Mouse (Mus musculus): ENCODE data around the gene Nat8f5.
"Not testable (repeated sequence)": the region's sequence is repeated elsewhere in the genome, so short reads cannot be mapped to it uniquely, and the experiment has no call there.

The Nat8f5 gene

DNA sequence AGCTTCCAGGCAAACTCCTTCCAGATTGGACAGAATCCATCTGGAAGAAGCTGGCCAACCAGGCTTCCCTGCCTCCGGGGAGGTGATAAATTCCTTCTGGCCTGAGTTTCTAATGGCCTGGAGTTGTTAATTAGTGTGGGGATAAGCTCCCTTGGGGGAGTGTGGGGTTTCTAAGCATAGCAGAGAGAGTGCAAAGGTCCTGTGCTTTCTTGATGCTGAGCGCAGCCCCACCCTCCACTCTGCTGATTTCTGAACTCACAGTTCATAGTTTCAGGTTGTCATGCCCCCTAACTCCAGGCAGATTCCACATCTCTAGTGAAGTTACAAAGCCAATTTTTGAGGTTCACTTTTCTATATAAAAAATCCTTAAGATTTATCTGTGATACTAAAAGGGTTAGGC lies 14.3 kb upstream of the Nat8f5 start:
- DNase-seq = not testable (repeated sequence)

DNA sequence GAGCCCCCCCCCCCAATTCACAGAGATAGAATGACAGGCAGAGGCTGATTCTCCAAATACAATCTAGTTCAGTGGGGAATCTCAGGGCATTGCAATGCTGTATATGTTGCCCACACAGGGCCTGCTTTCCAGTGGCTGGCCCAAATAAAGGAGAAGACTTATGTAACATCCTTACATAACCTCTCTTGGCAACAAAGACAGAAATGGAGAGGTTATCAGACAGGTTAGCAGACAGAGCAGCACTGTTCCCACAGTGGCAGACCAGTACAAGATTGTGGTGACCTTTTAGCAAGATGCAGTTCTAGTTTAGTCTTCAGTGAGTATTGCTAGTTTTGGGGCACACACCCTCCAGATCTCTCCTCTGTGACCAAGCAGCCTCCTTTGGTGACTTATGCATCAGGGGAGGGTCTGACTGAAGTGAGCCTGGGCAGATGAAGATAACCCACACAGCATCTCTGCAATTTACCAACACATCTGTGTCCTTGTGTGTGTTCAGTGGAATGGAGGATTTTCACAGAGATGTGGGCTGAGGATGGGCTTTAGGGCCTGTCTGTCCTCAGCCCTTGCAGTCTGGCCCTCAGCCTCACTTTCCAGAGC lies 13.8 kb upstream of the Nat8f5 start:
- DNase-seq = peak in 1 of 2 experiments; percentile 8

DNA sequence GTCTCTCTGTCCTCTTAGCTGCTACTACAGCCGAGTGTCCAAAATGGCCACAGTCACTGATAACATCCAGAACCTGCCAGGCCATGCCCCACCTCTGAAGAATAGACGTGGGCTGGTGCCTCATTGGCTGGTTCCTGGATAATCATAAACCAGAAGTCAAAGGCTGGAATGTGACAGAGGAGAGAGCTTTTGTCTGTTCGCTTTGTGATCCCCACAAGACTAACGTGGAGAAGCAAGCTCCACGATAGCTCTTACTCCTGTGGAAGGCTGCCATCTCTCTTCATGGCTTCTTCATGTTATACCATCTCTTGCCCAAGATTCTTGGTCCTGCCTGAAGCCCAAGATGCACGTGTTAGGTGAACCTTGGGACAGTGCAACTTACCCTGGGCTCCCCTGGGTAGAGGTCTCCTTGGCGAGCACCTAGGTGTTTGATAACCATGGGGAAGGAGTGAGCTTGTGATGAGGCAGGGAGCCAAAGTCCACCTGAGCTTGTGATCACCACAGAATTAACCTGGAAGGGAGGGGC lies 11.1 kb upstream of the Nat8f5 start, which contains the start of gene Nat8:
Gene Nat8, minus strand, starts transcription at position 287 of the 526 bp plus-strand sequence.
- DNase-seq = no peak

DNA sequence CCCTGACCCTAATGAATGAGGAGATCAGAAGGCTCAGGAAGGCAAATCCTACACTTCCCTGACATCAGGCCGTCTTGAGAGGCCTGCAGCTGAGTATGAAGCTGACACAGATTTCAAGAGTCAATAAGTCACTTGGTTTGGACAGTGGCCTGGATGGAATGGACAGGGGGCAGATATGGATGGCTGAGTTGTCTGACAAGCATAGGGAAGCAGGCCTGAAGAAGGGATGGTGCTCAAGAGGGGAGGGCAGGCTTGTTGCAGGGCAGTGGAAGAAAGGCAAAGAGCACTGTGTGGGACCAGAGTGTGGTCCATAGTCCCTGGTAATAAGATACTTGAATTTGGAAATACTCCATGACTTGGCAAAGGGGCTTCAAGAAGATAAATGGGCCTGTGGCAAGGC lies 8.7 kb upstream of the Nat8f5 start:
- no peak for DNase-seq

DNA sequence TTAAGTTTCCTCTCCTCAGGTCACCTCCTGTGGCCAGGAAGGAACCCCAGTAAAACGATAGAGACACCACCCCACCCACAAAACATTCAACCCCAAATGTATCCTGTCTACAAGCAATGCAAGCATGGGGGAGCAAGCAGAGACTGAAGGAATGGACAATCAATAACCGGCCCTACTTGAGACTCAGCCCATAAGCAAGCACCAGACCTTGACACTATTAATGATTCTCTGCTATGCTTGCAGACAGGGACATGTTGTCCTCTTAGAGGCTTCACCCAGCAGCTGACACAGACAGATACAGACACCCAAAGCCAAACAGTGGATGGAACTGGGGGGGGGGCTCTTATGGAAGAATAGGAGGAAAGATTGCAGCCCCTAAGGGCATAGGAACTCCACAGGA lies 5.1 kb upstream of the Nat8f5 start:
- DNase-seq = no peak

DNA sequence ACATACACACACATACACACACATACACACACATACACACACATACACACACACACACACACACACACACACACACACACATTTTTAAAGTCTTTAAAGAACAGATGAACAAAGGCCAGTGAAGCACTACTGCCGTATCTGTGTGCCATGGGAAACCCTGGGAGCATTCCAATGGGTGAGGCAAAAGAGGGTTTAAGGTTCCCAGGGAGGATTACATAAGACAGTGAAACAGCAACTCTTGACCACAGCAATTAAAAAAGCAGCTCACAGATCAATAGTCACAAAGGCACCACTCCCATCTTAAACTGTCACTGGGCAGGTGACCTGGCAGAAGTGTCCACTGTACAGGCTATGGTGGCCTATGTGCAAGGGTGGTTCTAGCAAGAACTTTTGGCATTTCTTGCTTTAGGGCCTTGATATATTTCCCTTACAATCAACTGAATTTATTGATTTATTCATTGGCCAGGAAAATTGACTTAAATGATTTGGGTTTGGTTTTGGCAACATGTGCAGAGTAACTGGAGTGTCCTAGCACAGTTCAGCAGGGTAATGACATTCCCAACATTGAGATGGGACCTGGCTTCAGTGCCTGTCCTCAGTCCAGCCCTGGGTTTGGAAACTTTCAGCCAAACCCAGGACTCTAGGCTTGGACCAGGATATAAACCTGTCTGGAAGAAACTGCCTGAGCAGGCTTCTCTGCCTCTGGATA lies 2.8 kb upstream of the Nat8f5 start:
- no peak for DNase-seq

DNA sequence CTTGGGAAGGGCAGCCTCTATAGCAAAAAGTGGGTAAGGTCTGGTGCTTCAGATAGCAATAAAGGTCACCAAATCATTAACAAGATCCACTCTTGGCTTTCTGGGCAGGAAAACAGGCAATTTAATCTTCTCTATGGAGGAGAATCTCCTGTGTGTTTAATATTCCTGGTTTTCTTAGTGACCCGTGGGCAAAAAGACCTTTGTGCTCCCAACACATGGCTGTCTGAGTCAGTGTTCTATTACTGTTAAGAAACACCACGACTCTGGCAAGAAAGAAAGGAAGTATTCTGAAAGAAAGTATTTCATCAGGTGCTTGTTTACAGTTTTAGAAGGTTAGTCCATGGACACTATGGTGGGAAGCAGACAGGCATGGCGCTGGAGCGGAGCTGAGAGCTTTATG lies 1.5 kb upstream of the Nat8f5 start:
- no peak for DNase-seq

DNA sequence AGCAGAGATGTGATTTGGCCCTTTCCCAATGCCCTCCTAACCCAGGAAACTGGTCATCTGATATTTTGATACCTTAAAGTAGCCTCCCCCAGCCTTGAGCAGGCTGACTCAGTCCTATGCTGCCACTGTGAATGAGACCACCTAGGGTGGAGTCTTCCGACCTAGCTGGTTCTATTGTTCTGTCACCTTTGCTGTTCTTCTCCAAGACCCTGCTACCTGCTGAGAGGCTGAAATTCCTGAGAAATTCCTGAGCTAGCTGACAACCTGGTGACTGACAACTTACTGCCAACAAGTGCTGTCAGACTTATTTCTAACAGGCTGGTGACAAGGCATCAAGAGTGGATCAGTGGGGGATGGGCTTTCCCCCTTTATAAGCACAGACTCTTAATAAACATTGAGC lies 2.4 kb downstream of the Nat8f5 start:
- no peak for DNase-seq

DNA sequence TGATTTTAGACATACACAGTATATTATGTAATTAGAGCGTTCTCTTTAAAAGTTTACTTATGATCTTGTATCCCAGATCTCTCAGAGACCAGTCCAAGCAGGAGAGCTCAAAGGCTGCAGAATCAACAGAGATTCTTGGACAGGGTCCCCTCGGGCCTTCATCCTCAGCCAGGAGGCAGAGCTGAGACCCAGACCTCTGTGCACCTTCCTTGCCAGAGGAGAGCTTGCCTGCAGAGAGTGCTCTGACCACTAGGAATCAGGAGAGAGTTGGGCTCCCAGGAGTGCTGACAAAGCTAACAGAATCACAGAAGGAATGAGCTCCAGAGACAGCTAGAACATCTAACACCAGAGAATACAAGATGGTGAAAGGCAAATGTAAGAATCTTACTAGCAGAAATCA lies 7.4 kb downstream of the Nat8f5 start:
- no peak for DNase-seq

DNA sequence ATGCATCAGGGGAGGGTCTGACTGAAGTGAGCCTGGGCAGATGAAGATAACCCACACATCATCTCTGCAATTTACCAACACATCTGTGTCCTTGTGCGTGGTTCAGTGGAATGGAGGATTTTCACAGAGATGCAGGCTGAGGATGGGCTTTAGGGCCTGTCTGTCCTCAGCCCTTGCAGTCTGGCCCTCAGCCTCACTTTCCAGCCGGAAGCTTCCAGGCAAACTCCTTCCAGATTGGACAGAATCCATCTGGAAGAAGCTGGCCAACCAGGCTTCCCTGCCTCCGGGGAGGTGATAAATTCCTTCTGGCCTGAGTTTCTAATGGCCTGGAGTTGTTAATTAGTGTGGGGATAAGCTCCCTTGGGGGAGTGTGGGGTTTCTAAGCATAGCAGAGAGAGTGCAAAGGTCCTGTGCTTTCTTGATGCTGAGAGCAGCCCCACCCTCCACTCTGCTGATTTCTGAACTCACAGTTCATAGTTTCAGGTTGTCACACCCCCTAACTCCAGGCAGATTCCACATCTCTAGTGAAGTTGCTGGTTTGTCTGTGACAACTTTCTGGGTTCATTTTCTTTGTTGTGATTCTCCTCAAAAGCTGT lies 9.7 kb downstream of the Nat8f5 start:
- not testable (repeated sequence) for DNase-seq

DNA sequence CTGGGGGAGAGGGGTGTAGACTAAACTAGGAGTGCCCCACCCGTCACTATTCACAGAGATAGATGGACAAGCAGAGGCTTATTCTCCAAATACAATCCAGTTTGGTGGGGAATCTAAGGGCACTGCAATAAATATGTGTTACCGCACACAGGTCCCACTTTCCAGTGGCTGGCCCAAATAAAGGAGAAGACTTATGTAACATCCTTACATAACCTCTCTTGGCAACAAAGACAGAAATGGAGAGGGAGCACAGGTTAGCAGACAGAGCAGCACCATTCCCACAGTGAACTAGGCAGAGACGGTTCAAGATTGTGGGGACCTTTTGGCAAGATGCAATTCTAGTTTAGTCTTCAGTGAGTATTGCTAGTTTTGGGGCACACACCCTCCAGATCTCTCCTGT lies 10.3 kb downstream of the Nat8f5 start:
- DNase-seq = not testable (repeated sequence)

DNA sequence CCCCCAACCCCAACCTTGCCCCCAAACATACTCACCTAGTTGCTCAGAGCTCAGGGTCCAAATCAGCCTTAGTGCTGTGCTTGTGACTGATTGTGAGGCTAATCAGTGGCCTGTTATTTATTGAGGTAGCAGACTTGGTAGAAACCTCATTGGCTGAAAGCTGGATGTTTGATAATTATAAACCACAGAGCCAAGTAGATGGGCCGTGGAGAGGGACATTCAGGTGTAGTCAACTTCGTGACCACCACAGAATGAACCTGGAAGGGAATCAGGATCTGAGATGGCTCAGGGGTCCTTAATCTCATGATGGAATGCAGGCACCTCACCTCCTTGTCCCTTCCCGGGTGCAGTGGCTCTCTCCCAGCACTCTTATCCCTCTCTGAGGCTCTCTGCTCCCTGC lies 11.0 kb downstream of the Nat8f5 start:
- DNase-seq = not testable (repeated sequence)

DNA sequence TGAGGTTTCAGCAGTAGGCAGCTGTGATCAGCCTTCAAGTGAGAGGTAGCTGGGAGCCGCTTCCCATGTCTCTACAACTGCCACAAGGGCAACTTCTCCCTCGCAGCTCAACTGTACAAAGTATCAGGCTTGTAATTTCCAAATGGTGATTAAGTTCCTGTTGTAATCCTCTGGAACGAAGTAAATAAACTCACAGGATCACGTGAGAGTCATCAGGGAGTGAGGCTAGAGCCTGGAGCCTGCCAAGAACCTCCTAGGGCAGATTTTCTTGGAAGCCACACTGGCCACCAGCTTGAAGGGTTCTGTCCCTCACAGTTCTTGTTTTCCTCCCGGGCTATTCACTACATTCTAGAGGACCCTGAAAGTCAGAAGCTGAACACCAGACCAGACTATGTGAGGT lies 17.6 kb downstream of the Nat8f5 start:
- not testable (repeated sequence) for DNase-seq
